Mouse (Mus musculus) bone marrow macrophage, adult 2 months (primary cell): ENCODE results near the gene Hyal3.

Experiments
- CTCF ChIP-seq: IDR thresholded peaks from 2 replicates; pipeline ENCODE4 v1.5.1; 2012; ENCODE audit warnings: low read depth, mild to moderate bottlenecking, low read length, moderate library complexity
- POLR2A ChIP-seq: IDR thresholded peaks from 2 replicates; pipeline ENCODE4 v1.6.1; 2012; ENCODE audit warnings: mild to moderate bottlenecking, low read depth, low read length, borderline replicate concordance

DNA sequence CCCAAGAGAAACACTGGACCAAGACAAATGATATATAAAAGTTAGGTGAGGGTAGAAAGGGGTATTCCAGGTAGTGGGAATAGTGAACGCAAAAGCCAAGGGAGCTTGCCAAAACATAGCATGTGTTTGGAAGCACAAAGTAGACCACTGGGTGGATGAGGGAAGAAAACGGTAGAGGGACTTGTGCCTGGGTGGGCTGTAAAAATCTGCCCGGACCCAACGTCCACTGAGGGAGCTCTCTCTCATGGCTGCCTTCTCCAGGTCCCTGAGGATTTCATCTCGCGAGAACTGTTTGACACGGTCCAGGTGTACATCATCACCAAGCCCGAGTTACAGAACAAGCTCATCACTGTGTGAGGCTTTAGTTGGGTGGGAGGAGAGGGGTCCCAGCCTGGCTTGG lies 37.9 kb upstream of the Hyal3 start:
- TF ChIP-seq POLR2A (no peak), CTCF (no peak)
